Mouse (Mus musculus) limb, embryonic 13.5 days (tissue): ENCODE results near the gene Lta. TPM values are rescaled to one million over a fixed set of nuclear protein-coding genes. Genes with fewer than 3 reads are reported as not detected.
A peak's percentile ranks its signal among the peaks of the same experiment; 100 is the strongest.

Experiments used
- ATAC-seq: fragments of 200-750 bp; cut with Nextera tagmentation; 2 replicates; pipeline ENCODE4 v1.8.0; 2017; ENCODE audit warnings: low read depth, moderate number of reproducible peaks, moderate TSS enrichment; ENCODE audit not compliant: low FRiP score
- H3K27ac ChIP-seq: fragments of 300-500 bp; sonication (generic); 2 replicates; pipeline ENCODE4 v1.5.1; 2015; ENCODE audit warnings: inconsistent platforms, mild to moderate bottlenecking, moderate library complexity
- H3K27me3 ChIP-seq: fragments of 300-500 bp; sonication (generic); 2 replicates; pipeline ENCODE4 v1.6.1; 2015; ENCODE audit warnings: mild to moderate bottlenecking, inconsistent platforms
- H3K36me3 ChIP-seq: fragments of 300-500 bp; sonication (generic); 2 replicates; pipeline ENCODE4 v1.6.1; 2015; ENCODE audit warnings: inconsistent platforms, mild to moderate bottlenecking, moderate library complexity
- H3K4me1 ChIP-seq: fragments of 300-500 bp; sonication (generic); 2 replicates; pipeline ENCODE4 v1.6.1; 2015; ENCODE audit warnings: inconsistent platforms
- H3K4me2 ChIP-seq: fragments of 300-500 bp; sonication (generic); replicated peaks from 2 replicates; pipeline ENCODE4 v1.6.1; 2015; ENCODE audit warnings: inconsistent platforms, mild to moderate bottlenecking, moderate library complexity
- H3K4me3 ChIP-seq: fragments of 300-500 bp; sonication (generic); 2 replicates; pipeline ENCODE4 v1.5.1; 2015; ENCODE audit warnings: moderate library complexity, mild to moderate bottlenecking, inconsistent platforms
- H3K9ac ChIP-seq: fragments of 300-500 bp; sonication (generic); 2 replicates; pipeline ENCODE4 v1.6.1; 2015; ENCODE audit warnings: mild to moderate bottlenecking, inconsistent platforms
- H3K9me3 ChIP-seq: fragments of 300-500 bp; sonication (generic); 2 replicates; pipeline ENCODE4 v1.6.1; 2016; ENCODE audit warnings: inconsistent platforms
- WGBS: fragments of 180-500 bp; shearing (Covaris S2); methylation state at CpG from one replicate; pipeline ENCODE4 v1.1.7; 2015; 5-methylcytosine and 5-hydroxymethylcytosine counted together
- polyA plus RNA-seq: library from polyadenylated mRNA; unstranded; fragments of >200 nt; fragmentation: Nextera tagmentation; extraction: Ambion mirVana; gene quantifications from 2 replicates; pipeline ENCODE4 v1.2.1, GENCODE M21; 2015

Lta gene
- not detected in 2 replicates for polyA plus RNA-seq

DNA sequence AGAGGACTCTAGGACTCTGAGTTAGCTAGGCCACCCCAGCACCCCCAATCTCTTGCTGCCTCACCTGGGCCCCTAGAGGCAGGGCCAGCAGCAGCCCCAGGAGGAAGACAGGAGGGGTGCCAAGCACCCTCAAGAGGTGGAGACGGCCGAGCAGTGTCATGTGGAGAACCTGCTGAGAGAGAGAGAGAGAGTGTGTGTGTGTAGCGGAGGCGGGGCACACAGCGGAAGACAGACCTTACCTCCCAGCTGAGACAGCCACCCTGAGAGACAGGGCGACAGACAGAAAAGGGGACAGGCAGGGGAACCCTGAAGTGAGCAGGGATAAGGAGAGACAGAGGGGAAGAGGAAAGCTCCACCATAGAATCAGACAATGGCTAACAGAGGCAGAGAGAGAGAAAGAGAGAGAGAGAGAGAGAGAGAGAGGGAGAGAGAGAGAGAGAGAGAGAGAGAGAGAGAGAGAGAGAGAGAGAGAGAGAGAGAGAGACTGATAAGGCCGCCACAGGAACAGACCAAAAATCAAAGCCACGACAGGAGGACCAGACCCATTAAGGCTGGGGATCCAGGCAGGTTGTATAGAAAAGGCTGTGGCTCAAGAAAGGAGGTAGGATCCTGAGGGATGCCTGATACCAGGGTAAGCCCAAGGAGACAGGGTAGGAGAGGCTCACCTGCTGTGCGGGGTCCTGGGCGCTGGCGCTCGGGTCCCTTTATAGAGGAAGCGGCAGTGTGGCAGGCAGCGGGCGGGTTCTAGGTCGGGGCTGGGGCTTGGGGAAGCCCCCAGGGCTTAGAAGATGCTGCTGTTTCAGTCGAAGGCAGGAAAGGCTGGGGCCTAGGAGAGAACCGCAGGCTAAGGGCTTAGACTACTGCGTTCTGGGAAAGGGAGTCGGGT lies at the start of gene Lta:
Lta (minus strand) TSS at position 858 of the 886 bp plus-strand sequence.
- no peaks in the 10 kb centered on the region for H3K4me1 ChIP-seq
- no peak for ATAC-seq
- H3K4me2 ChIP-seq = no peak within 1 kb of the TSS
- no peaks in the 10 kb centered on the region for H3K36me3 ChIP-seq
- no peak within 1 kb of the TSS for H3K4me3 ChIP-seq
- H3K9ac ChIP-seq = 0 out of 2 replicates have a peak within 1 kb of the TSS, but pooled peaks have one; percentile 13
- no peak within 1 kb of the TSS for H3K27ac ChIP-seq
- H3K27me3 ChIP-seq = peaks cover 60% of the 10 kb centered on the region
- H3K9me3 ChIP-seq = no peaks in the 10 kb centered on the region
- WGBS = 24% methylated on average over 20 of the region's 20 CpGs

DNA sequence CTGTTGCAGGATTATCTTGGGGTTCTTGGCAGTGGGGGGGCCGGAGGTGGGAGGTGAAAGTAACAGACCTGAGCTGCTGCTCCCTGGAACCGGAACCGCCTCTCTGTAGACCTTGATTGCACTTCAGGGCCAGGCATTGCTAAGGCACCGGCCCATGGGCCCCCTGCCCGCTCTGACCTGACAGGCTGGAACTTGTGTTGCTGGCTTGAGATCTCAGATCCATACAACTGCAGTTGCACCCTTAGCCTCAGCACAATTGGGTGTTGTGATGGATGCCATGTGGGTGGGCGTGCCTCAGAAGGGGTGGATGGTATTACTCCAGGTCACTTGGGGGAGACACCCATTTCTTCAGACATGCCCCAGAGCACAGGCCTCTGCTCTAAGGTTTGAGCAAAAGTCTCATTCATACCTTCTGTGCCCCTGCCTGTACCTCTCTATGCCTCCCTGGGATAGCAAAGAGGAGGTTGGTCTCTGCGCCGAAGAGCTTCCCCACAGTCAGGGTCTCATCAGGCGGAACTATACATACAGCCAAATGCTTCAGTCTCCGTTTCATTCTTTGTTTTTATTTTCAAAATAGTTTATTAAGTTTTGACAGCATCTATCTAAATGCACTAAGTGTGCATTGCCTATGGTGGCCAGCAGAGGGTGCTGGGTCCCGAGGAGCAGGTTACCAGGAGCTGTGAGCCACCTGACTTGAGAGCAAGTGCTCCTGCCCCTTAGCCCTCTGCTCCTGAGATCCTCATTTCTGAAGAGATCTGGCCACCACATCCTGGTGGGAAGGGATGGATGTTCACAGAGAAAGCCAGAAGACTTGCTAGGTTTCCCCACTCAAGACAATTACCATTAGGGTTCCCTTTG lies 49.3 kb upstream of the Lta start:
- Histone ChIP-seq H3K9ac (no peak overlapping the region), H3K9me3 (no peaks in the 10 kb centered on the region), H3K36me3 (peaks cover 50% of the 10 kb centered on the region), H3K4me2 (no peak overlapping the region), H3K4me1 (peaks cover 3% of the 10 kb centered on the region; the same call in 1 of the 2 replicates), H3K4me3 (no peak overlapping the region), H3K27ac (no peak overlapping the region), H3K27me3 (peaks cover 10% of the 10 kb centered on the region)
- ATAC-seq = 0 out of 2 replicates have a peak, but pooled peaks have one; percentile 10
- 61% methylated on average over 11 of the region's 11 CpGs for WGBS

DNA sequence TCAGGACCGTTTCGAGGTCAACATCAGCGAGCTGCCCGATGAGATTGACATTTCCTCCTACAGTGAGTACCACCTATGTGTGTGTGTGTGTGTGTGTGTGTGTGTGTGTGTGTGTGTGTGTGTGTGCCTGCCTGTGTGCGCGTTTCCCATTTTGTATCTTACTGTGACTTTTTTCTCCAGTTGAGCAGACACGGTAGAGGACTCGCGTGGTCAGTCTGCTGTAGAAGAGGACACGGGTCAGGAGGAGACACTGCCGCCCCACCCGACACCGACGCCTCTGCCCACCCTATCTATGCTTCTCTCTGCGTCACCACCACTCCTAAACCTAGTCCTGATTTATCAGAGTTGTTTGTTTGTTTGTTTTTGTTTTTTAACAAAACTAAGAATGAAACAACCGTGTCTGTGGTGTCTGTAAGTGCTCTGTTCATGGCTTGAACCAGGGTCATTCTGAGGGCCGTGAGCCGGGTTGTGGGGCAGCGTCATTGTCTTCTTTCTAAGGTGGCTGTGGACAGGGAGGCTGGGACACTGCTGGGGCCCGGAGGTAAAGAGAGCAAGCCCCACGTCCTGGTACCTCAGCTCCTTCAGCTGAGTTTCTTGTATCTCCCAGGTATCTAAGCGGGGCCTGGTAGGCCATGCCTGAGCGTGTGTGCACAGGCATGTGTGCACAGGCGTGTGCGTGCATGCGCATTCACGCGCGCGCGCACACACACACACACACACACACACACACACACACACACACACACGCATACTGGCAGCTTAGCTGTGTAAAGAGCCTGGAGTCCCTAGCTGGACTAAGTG lies 48.3 kb upstream of the Lta start:
- Histone ChIP-seq H3K9me3 (no peaks in the 10 kb centered on the region), H3K4me1 (peaks cover 3% of the 10 kb centered on the region; the same call in 1 of the 2 replicates), H3K4me3 (no peak overlapping the region), H3K4me2 (no peak overlapping the region), H3K27me3 (0 out of 2 replicates have a peak, but pooled peaks cover 2% of the 10 kb centered on the region), H3K36me3 (peaks cover 60% of the 10 kb centered on the region), H3K27ac (no peak overlapping the region), H3K9ac (no peak overlapping the region)
- no peak for ATAC-seq
- WGBS = 89% methylated on average over 32 of the region's 32 CpGs

DNA sequence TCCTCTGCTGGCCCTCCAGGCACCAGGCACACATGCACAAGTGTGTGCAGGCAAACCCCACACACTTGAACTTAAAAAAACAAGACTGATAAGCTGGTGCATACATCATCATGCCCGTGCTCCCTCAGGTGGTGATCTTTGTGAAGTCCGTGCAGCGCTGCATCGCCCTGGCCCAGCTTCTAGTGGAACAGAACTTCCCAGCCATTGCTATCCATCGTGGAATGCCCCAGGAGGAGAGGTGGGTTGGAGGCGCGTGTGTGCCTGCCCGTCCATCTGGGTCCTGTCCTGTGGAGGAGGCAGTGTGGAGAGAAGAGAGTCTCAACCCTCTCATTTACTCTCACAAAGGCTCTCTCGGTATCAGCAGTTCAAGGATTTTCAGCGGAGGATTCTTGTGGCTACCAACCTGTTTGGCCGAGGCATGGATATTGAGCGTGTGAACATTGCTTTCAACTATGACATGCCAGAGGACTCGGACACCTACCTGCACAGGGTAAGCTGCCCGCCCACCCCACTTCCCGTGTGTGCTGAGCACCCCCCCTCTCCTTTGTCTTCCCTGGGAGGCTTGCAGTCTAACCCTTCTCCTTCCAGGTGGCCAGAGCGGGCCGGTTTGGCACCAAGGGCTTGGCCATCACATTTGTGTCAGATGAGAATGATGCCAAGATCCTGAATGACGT lies 47.6 kb upstream of the Lta start:
- 84% methylated on average over 18 of the region's 18 CpGs for whole genome bisulfite sequencing
- no peak overlapping the region for H3K4me3 ChIP-seq
- peaks cover 1% of the 10 kb centered on the region; the same call in 1 of the 2 replicates for H3K4me1 ChIP-seq
- H3K4me2 ChIP-seq = no peak overlapping the region
- H3K27me3 ChIP-seq = no peaks in the 10 kb centered on the region
- no peaks in the 10 kb centered on the region for H3K9me3 ChIP-seq
- ATAC-seq = no peak
- no peak overlapping the region for H3K9ac ChIP-seq
- peaks cover 67% of the 10 kb centered on the region for H3K36me3 ChIP-seq
- no peak overlapping the region for H3K27ac ChIP-seq

DNA sequence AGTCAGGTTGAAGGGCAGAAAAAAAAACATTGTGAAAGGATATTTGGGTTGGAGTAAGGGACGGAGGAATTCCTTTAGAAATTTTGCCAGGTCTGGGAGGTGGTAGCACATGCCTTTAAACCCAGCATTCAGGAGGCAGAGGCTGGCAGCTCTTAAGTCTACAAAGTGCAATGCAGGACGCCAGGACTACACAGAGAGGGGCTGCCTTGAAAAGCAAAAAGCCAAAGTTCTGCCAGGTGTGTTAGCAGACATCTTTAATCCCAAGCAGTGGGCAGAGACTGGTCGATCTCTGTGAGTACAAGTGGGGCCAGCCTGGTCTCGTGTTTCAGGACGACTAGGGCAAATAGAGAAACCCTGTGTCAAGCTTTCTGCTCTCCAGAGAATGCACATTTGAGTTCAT lies 46.8 kb upstream of the Lta start:
- Histone ChIP-seq H3K4me2 (no peak overlapping the region), H3K4me1 (peaks cover 3% of the 10 kb centered on the region), H3K4me3 (no peak overlapping the region), H3K36me3 (peaks cover 75% of the 10 kb centered on the region), H3K27ac (no peak overlapping the region), H3K9me3 (no peaks in the 10 kb centered on the region), H3K9ac (no peak overlapping the region), H3K27me3 (no peaks in the 10 kb centered on the region)
- no peak for ATAC-seq
- WGBS = 80% methylated on average over 5 of the region's 5 CpGs

DNA sequence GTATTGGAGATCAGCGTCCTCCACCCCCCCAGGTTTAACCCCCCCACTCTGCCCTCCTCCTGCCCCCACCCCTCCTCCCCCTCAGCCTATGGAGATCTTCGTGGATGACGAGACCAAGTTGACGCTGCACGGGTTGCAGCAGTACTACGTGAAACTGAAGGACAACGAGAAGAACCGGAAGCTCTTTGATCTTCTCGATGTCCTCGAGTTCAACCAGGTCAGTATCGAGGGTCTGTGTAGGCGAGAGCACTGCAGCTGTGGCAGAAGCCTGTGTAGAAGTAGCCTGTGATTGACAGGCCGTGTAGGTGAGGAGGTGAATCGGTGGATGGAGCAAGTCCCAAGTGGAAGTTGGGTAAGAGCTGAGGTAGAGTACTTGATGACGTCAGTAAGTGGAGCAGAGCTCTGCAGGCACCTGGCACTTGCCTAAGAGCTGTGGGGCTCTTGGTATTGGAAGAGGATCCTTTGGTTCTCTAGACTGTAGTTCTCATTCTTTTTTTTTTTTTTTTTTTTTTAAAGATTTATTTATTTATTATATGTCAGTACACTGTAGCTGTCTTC lies 46.1 kb upstream of the Lta start:
- Histone ChIP-seq H3K9ac (no peak overlapping the region), H3K27me3 (no peaks in the 10 kb centered on the region), H3K9me3 (no peaks in the 10 kb centered on the region), H3K36me3 (peaks cover 82% of the 10 kb centered on the region), H3K4me3 (no peak overlapping the region), H3K4me2 (no peak overlapping the region), H3K27ac (no peak overlapping the region), H3K4me1 (peaks cover 8% of the 10 kb centered on the region)
- 87% methylated on average over 15 of the region's 15 CpGs for WGBS
- ATAC-seq = no peak

DNA sequence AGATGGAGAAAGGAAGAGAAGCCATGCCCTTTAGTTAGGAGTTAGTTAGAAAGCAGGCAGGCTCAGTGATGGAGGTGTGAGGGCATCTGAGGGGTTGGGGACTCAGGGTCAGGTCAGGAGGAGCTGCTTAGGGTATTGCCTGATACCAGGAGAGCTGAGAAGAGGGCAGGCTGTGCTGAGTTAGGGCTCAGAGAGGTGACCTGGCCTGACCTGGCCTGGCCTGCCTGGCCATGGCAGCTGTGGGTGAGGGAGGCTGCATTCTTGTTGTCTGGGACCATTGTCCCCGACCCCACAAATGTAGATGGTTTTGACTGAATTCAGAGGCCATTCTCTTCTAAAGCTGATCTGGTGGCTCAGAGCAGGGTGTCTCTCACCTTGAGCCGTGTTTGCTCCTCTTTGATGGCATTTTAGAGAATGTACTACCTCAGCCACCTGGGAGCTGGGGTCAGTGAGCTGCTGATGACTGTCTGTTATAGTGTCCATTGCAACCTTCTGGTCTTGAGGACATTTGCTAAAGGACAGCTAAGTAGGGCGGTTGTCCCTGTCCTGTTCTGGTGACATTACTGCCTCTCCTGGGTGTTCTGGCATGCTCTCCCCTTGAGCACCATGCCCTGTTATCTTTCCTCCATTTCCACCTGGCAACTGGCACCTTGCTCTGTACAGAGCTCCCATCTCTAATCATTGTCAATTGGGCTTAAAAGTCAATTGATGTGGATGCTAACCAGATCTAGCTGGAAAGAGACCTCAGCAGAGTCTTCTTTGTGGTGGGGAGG lies 45.4 kb upstream of the Lta start:
- H3K4me2 ChIP-seq = no peak overlapping the region
- no peak overlapping the region for H3K4me3 ChIP-seq
- H3K27me3 ChIP-seq = no peaks in the 10 kb centered on the region
- no peaks in the 10 kb centered on the region for H3K9me3 ChIP-seq
- peaks cover 15% of the 10 kb centered on the region for H3K4me1 ChIP-seq
- WGBS = 86% methylated on average over 3 of the region's 3 CpGs
- peaks cover 89% of the 10 kb centered on the region for H3K36me3 ChIP-seq
- no peak for ATAC-seq
- H3K9ac ChIP-seq = no peak overlapping the region
- H3K27ac ChIP-seq = no peak overlapping the region

DNA sequence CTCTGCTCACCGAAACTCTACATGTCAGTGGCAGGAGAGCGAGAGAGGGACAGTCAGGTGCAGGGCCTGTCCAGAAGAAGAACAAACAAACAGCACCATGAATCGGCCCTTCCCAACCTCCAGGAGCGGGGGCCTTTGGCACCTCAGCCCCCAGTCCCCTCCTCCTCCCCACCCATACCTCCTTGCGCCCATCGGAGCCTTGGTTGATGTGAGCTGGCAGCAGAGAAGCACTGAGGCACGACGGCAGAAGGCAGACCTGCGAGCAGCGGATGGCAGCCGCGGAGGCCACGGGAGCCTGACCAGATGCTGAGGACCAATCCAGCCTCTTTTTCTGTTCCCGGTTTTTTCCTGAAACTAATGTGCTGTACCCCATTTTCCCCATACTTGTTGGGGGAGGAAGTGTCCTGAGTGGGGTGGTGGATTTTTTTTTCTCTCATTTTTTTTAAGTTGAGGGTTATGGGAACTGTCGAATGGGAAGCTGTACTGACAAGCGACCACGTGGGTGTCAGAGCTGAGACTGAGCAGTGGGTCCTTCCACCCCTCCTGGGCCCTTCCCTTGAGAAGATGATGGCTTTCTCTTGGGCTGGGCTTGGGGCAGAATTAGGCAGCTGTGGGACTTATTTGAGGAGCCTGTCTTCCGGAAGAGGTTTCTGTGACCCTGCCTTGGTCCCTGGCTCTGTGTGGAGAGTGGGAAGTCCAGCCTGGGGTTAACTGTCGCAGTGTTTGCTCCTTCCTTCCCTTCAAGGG lies 44.5 kb upstream of the Lta start:
- 90% methylated on average over 19 of the region's 19 CpGs for WGBS
- Histone ChIP-seq H3K9ac (no peak overlapping the region), H3K27ac (no peak overlapping the region), H3K36me3 (peaks cover 98% of the 10 kb centered on the region), H3K9me3 (no peaks in the 10 kb centered on the region), H3K4me3 (no peak overlapping the region), H3K27me3 (no peaks in the 10 kb centered on the region), H3K4me1 (peaks cover 24% of the 10 kb centered on the region), H3K4me2 (no peak overlapping the region)
- no peak for ATAC-seq

DNA sequence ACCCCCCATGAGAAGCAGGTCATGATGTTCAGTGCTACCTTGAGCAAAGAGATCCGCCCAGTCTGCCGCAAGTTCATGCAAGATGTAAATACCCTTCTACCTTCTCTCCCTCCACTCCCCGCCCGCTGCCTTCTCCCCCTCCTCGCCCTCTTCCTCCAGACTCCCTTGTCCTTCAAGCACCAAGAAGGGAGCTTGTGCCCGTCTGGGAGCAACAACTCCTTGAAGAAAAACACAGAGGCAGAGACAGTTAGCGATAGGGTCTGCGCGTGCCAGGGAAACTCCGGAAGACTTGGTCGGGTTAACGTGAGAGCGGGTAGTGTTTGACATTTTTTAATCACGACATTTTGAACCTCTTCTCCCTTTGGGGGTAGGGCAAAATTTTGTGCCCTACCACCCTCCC lies 43.8 kb upstream of the Lta start:
- Histone ChIP-seq H3K4me3 (no peak overlapping the region), H3K36me3 (peaks cover 99% of the 10 kb centered on the region), H3K9me3 (no peaks in the 10 kb centered on the region), H3K27me3 (no peaks in the 10 kb centered on the region), H3K4me2 (no peak overlapping the region), H3K27ac (no peak overlapping the region), H3K9ac (no peak overlapping the region), H3K4me1 (peaks cover 30% of the 10 kb centered on the region)
- WGBS = 91% methylated on average over 14 of the region's 14 CpGs
- no peak for ATAC-seq

DNA sequence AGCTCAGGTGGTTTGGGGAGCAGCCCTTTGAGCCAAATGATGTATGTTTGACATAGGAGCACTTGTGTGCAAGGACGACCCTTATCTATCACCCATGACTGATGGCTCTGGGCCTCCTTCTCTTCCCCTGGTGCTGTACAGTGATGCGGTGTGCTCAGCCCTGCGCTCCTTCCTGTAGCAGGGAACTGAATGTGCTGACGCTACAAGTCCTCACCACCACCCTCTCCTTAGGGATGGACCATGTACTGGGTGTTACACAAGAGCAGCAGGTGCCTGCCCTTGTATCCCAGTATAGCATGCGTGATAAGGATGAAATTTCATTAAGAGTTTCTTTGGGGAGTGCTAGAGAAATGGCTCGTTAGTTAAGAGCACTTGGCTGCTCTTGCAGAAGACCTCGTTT lies 42.0 kb upstream of the Lta start:
- Histone ChIP-seq H3K9me3 (no peaks in the 10 kb centered on the region), H3K4me1 (peaks cover 39% of the 10 kb centered on the region), H3K36me3 (peaks cover 90% of the 10 kb centered on the region), H3K4me2 (no peak overlapping the region), H3K4me3 (no peak overlapping the region), H3K27ac (no peak overlapping the region), H3K27me3 (no peaks in the 10 kb centered on the region), H3K9ac (no peak overlapping the region)
- ATAC-seq = no peak
- WGBS = 86% methylated on average over 7 of the region's 7 CpGs
